Mouse (Mus musculus): ENCODE measurements around the gene Gm7029.

DNA sequence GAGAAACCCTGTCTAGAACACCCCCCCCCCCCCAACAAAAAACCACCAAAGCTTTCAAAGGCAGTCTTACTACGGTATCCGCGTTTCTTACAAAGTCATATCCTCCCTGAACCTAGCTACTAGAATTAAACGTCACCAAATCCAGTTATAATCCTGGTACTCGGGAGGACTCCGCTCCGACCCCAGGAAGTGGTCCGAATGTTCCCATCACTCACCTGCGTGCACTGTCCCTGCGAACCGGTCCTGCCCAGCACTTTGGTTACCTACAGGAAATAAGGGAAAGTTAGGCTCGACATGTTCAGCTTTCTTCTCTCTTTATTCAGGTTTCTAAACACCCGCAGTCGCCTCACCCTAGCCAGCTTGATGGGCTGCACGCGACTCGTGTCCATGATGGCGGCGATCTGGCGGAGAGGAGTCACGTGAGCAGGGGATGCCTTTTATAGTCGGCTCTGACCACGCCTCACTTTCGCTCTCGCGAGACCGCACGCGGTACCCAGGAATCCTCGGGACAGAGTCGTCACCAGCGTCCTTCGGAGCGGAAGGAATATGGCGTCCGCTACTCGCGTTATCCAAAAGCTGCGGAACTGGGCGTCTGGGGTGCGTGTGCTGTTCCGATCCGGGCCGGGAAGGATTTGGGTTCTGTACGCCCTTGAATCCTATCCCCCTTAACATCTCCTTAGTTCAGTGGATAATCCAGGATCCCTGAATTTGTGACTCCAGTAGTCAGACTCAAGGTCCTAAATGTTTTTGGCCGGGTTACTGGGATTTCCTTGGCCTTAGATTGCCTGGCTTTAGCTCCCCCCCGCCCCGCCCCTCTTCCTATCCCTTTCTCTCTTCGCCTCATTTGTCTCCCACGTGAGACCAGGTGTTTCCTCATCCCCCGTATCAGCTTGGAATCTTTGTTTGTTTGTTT is 49.3 kb upstream of the Gm7029 start, which contains the start of the genes Rps28 and Ndufa7:
- peak; percentile 67 for TF ChIP-seq ELF1 (IDR thresholded peaks at IDR 0.05; ENCODE audit: low read depth, low read length)
- no peak for TF ChIP-seq CTCF (IDR thresholded peaks at IDR 0.05 in 2 of 3, conservative IDR thresholded peaks at IDR 0.05 in 1 of 3; ENCODE audit: control insufficient read depth in 1 of 3, insufficient read depth in 1 of 3, low read depth in 2 of 3, low read length in 3 of 3, poor library complexity in 1 of 3, severe bottlenecking in 1 of 3)
- TF ChIP-seq NRF1 (IDR thresholded peaks at IDR 0.05; ENCODE audit: insufficient read depth, low read depth, low read length, poor library complexity, severe bottlenecking), result no peak
- peak; percentile 76 for TF ChIP-seq KAT2A (conservative IDR thresholded peaks at IDR 0.05; ENCODE audit: low read depth, low read length)
- peak; percentile 45; the same call in 1 of the 2 replicates for TF ChIP-seq ETS1 (IDR thresholded peaks at IDR 0.05; ENCODE audit: low read depth, low read length)
- no peak for TF ChIP-seq GATA1 (IDR thresholded peaks at IDR 0.05; ENCODE audit: low read depth, low read length)
- TF ChIP-seq EP300 (IDR thresholded peaks at IDR 0.05; ENCODE audit: low read depth in 1 of 2, low read length in 2 of 2), result peak in 1 of 2 experiments; percentile 21; a peak in 1 of 4 replicates
- no peak for TF ChIP-seq ZC3H11A (IDR thresholded peaks at IDR 0.05; ENCODE audit: low read depth, low read length)
- peak; percentile 79 to 96 for TF ChIP-seq POLR2A (IDR thresholded peaks at IDR 0.05; ENCODE audit: control insufficient read depth in 1 of 2, insufficient read depth in 1 of 2, low read depth in 1 of 2, low read length in 2 of 2, poor library complexity in 1 of 2)
- no peak for TF ChIP-seq MAZ (IDR thresholded peaks at IDR 0.05; ENCODE audit: low read depth, low read length)
- no peak for TF ChIP-seq RCOR1 (IDR thresholded peaks at IDR 0.05; ENCODE audit: low read depth, low read length)
